Mouse (Mus musculus) testis, adult 2 months (tissue): ENCODE measurements at regions not wholly inside any gene's neighbourhood (a gene's known extent, or its start where the extent isn't known, plus 50 kb on each side); places are given as distances from the start of the nearest gene placed in this dataset.

Experiments used
- CTCF ChIP-seq: fragments of 200-500 bp; IDR thresholded peaks from 2 replicates; pipeline ENCODE4 v1.5.1; 2012; ENCODE audit warnings: low read depth, mild to moderate bottlenecking, inconsistent platforms, low read length, moderate library complexity; ENCODE audit not compliant: control insufficient read depth, insufficient read depth, insufficient replicate concordance
- POLR2A ChIP-seq: fragments of 200-500 bp; IDR thresholded peaks from 2 replicates; pipeline ENCODE4 v1.6.1; 2012; ENCODE audit warnings: low read depth, mild to moderate bottlenecking, inconsistent platforms, low read length, moderate library complexity; ENCODE audit not compliant: control insufficient read depth

DNA sequence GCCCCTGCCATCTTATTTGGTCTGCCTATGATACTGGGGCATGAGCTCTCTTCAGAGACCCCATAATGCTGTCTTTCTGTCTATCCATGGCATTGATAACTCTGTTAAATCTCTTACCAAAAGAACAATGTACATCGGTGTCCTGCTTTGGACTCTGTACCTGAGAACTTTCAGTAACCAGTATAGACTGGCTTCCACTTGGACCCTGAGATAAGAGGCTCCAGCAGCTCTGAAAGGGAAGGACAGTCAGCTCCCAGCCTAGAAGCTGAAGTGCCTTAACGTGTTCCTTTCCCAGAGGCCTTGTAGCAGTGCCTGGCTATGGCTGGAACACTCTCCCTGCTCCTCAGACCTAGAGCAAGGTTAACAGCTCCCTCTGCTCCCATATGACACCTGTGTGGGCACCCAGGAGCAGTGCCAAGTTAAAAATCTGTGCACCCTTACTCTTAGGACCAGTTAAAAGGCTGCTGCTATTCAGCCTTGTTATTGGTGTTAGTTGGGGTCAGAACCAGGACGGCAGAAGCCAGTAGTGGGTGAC, 343.8 kb upstream of the Hs6st1 start:
- no peak for TF ChIP-seq POLR2A
- TF ChIP-seq CTCF = no peak
